Mouse (Mus musculus): ENCODE results near the gene Tmem151a. TPM values are rescaled to one million over a fixed set of nuclear protein-coding genes. Genes with fewer than 3 reads are reported as not detected.

The Tmem151a gene
- polyA plus RNA-seq, 1 experiment from 2014 or later = 4.7 TPM

DNA sequence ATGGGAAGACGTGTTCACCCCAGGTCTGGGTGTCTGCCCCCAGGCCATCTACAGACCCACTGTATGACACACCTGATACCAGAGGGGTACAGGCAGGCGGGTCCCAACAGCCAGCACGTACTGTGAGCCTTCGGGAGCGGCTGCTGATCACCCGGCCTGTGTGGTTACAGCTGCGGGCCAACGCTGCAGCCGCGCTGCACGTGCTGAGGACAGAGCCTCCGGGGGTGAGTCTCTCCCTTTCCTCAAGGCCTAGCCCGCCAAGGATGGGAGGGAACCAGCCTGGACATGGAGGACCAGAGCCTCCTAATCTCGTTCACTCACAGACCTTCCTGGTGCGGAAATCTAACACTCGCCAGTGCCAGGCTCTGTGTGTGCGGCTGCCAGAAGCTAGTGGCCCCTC is 34.3 kb downstream of the Tmem151a start:
- Histone ChIP-seq H3K27me3 (replicated peaks; ENCODE audit: control insufficient read depth, insufficient read depth, low read length) (peaks cover 9% of the 10 kb centered on the region; the same call in 1 of the 2 replicates), H3K27ac (ENCODE audit: low read length) (peak overlapping the region; percentile 63; the same call in 1 of the 2 replicates)
- 8% methylated on average over 17 of the region's 17 CpGs for WGBS

DNA sequence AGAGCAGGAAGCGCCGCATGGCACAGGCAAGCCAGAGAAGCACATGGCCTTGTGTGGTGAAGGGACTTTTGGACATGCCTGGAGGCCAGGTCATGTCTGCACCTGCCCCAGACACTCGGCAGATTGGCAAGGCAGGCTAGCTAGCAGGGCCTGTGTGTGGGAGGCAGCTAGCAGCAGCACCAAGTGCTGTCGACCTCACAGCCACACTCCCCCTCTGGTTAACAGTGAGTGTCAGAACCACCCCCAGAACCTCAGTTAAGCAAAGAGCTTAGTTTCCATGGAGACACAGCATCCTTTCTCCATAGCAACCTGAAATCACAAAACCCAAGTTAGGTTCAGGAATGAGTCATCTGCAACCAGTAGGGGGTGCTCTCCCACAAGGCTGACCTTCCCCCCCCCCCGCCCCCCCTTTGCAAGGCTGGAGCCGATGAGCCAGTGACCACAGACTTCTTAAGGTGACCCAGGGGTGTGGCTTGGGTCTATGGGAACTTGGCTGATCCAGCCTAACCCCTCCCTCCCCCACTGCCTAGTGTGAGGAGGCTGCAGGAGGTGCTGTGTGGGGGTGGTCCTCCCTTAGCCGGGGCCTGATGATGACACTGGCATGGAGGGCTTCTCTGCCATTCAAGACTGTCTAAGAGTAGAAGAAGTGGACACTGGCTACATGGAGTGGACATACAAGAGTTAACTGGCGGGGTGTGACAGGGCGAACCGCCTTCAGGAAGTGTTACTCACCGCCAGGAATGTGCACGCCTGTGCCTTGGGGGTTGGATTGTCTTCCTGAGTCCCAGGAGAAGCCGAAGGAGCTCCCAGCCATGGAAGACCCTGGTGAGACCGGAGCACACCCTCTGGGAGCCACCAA is 35.1 kb downstream of the Tmem151a start, which contains the start of gene Rin1:
Gene Rin1, plus strand, starts transcription at position 435 of the 859 bp plus-strand sequence.
- ATAC-seq = peak; percentile 84
- no peaks in the 10 kb centered on the region; the same call in 1 of the 2 replicates for H3K36me3 ChIP-seq (ENCODE audit: control insufficient read depth, insufficient read depth, low read length)
- 19% methylated on average over 14 of the region's 14 CpGs for WGBS
- H3K27me3 ChIP-seq (replicated peaks; ENCODE audit: control insufficient read depth, insufficient read depth, low read length) = peaks cover 9% of the 10 kb centered on the region; the same call in 1 of the 2 replicates
- peak within 1 kb of the TSS; percentile 68 for H3K4me2 ChIP-seq (ENCODE audit: low read depth, low read length)
- no peaks in the 10 kb centered on the region for H3K9me3 ChIP-seq (ENCODE audit: control insufficient read depth, low read length)
- H3K27ac ChIP-seq (ENCODE audit: low read length) = peak within 1 kb of the TSS; percentile 63; the same call in 1 of the 2 replicates
- H3K4me3 ChIP-seq (ENCODE audit: low read length) = peak within 1 kb of the TSS; percentile 47
- H3K9ac ChIP-seq (ENCODE audit: low read depth, low read length) = peak within 1 kb of the TSS; percentile 59
- H3K4me1 ChIP-seq (ENCODE audit: control insufficient read depth, insufficient read depth, low read length) = peaks cover 16% of the 10 kb centered on the region

More for the DNA sequence above, 34.3 kb downstream of the Tmem151a start:
- Histone ChIP-seq H3K4me2 (ENCODE audit: low read depth, low read length) (peak overlapping the region; percentile 68), H3K4me1 (ENCODE audit: control insufficient read depth, insufficient read depth, low read length) (peaks cover 16% of the 10 kb centered on the region), H3K9ac (ENCODE audit: low read depth, low read length) (peak overlapping the region; percentile 59), H3K36me3 (ENCODE audit: control insufficient read depth, insufficient read depth, low read length) (no peaks in the 10 kb centered on the region; the same call in 1 of the 2 replicates), H3K4me3 (ENCODE audit: low read length) (peak overlapping the region; percentile 47), H3K9me3 (ENCODE audit: control insufficient read depth, low read length) (no peaks in the 10 kb centered on the region)
- peak; percentile 64 for ATAC-seq

DNA sequence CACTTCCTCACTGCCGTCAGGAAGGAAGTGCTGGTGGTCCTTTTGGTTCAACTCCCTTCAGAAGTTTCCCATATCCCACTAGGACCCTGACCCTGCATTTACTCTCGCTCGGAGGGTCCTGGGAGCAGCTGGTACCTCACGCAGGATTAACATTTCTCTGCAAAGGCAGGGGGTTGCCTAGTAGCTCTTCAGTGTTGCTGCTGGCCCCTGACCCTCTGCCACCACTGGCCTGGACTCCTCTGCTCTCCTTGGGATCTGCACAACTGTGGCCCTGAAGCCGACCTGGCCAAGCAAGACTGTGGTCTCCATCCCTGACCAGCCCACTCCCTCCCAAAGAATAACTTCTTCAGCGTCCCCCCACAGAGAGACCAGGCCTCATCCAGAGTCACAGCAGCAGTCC is 36.0 kb downstream of the Tmem151a start:
- WGBS = 90% methylated on average over 6 of the region's 6 CpGs
- no peak for ATAC-seq
- peaks cover 16% of the 10 kb centered on the region for H3K4me1 ChIP-seq (ENCODE audit: control insufficient read depth, insufficient read depth, low read length)
- no peaks in the 10 kb centered on the region; the same call in 1 of the 2 replicates for H3K36me3 ChIP-seq (ENCODE audit: control insufficient read depth, insufficient read depth, low read length)
- no peak overlapping the region for H3K27ac ChIP-seq (ENCODE audit: low read length)
- H3K9ac ChIP-seq (ENCODE audit: low read depth, low read length) = no peak overlapping the region
- H3K4me2 ChIP-seq (ENCODE audit: low read depth, low read length) = no peak overlapping the region
- no peaks in the 10 kb centered on the region for H3K9me3 ChIP-seq (ENCODE audit: control insufficient read depth, low read length)
- H3K4me3 ChIP-seq (ENCODE audit: low read length) = no peak overlapping the region
- peaks cover 9% of the 10 kb centered on the region; the same call in 1 of the 2 replicates for H3K27me3 ChIP-seq (replicated peaks; ENCODE audit: control insufficient read depth, insufficient read depth, low read length)

DNA sequence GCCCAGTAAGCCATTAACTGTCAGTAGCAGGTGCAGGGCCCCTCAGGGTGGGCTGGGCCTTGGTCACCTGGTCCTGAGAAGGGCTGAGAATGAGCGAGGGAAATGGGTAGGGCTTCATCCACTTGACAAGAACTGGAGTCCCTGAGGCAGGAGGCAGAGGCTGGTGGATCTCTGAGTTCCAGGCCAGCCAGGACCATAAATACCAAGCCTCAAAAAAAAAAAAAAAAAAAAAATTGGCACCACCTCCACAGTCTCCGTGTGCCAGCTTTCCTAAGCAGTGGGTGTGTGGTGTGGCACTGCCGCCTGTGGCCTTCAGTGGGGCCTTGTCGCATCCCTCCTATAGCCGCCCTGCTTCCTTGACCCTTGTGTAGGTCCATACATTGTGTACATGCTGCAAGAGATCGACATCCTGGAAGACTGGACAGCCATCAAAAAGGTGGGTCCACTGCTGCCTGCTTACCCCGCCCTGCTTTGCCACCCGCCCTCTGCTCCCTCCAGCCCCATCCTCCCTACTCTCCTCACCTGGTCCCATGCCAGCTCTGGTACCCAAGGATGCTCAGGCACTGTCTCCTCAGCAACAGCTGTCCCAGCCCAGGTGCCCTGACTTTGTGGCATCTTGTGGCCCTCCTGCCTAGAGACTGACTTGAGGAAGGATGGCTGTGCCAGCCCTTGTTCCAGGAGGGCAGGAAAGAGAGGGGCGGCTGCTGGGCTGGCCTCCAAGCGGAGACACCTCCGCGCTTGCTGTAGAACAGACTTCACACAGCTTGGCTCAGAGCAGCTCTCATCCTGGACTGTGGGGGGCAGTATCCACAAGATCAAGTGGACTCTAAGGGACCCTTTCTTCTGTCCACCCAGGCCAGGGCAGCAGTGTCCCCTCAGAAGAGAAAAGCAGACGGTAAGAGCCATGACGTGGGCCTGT is 36.9 kb downstream of the Tmem151a start:
- H3K4me1 ChIP-seq (ENCODE audit: control insufficient read depth, insufficient read depth, low read length) = peaks cover 16% of the 10 kb centered on the region
- ATAC-seq = no peak
- H3K27me3 ChIP-seq (replicated peaks; ENCODE audit: control insufficient read depth, insufficient read depth, low read length) = peaks cover 9% of the 10 kb centered on the region; the same call in 1 of the 2 replicates
- H3K27ac ChIP-seq (ENCODE audit: low read length) = no peak overlapping the region
- no peak overlapping the region for H3K9ac ChIP-seq (ENCODE audit: low read depth, low read length)
- WGBS = 85% methylated on average over 14 of the region's 14 CpGs
- no peak overlapping the region for H3K4me3 ChIP-seq (ENCODE audit: low read length)
- no peaks in the 10 kb centered on the region; the same call in 1 of the 2 replicates for H3K36me3 ChIP-seq (ENCODE audit: control insufficient read depth, insufficient read depth, low read length)
- H3K9me3 ChIP-seq (ENCODE audit: control insufficient read depth, low read length) = no peaks in the 10 kb centered on the region
- H3K4me2 ChIP-seq (ENCODE audit: low read depth, low read length) = no peak overlapping the region

DNA sequence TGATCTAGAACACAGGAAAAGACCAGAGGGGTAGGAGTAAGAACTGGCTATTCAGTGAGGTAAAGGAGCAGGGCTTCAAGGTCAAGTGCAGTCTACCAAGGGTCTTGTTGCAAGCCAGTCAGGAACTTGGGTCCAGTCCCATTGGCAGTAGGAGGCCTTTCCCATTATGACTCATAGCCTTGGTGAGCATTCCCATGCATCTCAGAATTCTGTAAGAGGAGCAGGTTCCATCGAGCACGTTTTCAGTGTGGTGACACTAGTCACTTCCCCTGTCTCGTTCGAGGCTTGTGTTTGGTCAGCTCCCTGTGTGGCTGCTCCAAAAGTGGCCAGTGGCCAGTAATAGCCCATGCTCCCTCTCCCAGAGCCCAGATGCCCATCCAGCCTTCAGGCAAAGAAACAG is 39.8 kb downstream of the Tmem151a start:
- no peak overlapping the region for H3K27ac ChIP-seq (ENCODE audit: low read length)
- WGBS = 78% methylated on average over 4 of the region's 4 CpGs
- no peaks in the 10 kb centered on the region for H3K27me3 ChIP-seq (replicated peaks; ENCODE audit: control insufficient read depth, insufficient read depth, low read length)
- H3K9me3 ChIP-seq (ENCODE audit: control insufficient read depth, low read length) = no peaks in the 10 kb centered on the region
- no peak overlapping the region for H3K4me2 ChIP-seq (ENCODE audit: low read depth, low read length)
- no peak overlapping the region for H3K9ac ChIP-seq (ENCODE audit: low read depth, low read length)
- no peak overlapping the region for H3K4me3 ChIP-seq (ENCODE audit: low read length)
- peaks cover 14% of the 10 kb centered on the region for H3K4me1 ChIP-seq (ENCODE audit: control insufficient read depth, insufficient read depth, low read length)
- H3K36me3 ChIP-seq (ENCODE audit: control insufficient read depth, insufficient read depth, low read length) = no peaks in the 10 kb centered on the region; the same call in 1 of the 2 replicates
- ATAC-seq = no peak

DNA sequence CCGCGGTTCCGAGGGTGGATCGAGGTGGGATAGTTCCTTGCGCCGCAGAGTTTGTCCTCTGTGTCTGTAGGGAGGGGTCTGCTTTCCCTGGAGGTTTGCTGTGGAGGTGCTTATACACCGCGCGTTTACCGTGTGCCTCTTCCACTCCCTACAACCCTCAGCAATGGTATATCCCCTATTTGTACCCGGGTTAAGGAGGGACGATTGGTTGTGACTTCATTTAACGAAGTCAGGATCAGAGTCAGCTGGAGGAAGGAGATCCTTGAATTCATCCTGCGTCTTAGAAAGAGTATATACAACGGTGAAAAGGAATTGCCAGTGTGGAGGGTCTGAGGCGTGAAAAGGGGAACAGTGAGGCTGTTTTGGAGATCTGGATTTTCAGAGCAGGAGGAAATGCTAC is 43.7 kb downstream of the Tmem151a start:
- H3K9me3 ChIP-seq (ENCODE audit: control insufficient read depth, low read length) = no peaks in the 10 kb centered on the region
- peak overlapping the region; percentile 98 for H3K4me2 ChIP-seq (ENCODE audit: low read depth, low read length)
- WGBS = 2% methylated on average over 16 of the region's 16 CpGs
- H3K27ac ChIP-seq (ENCODE audit: low read length) = peak overlapping the region; percentile 74
- no peaks in the 10 kb centered on the region for H3K36me3 ChIP-seq (ENCODE audit: control insufficient read depth, insufficient read depth, low read length)
- H3K27me3 ChIP-seq (replicated peaks; ENCODE audit: control insufficient read depth, insufficient read depth, low read length) = no peaks in the 10 kb centered on the region
- H3K9ac ChIP-seq (ENCODE audit: low read depth, low read length) = peak overlapping the region; percentile 91
- peak overlapping the region; percentile 83 for H3K4me3 ChIP-seq (ENCODE audit: low read length)
- H3K4me1 ChIP-seq (ENCODE audit: control insufficient read depth, insufficient read depth, low read length) = peaks cover 27% of the 10 kb centered on the region
- peak; percentile 12; the same call in 1 of the 2 replicates for ATAC-seq

DNA sequence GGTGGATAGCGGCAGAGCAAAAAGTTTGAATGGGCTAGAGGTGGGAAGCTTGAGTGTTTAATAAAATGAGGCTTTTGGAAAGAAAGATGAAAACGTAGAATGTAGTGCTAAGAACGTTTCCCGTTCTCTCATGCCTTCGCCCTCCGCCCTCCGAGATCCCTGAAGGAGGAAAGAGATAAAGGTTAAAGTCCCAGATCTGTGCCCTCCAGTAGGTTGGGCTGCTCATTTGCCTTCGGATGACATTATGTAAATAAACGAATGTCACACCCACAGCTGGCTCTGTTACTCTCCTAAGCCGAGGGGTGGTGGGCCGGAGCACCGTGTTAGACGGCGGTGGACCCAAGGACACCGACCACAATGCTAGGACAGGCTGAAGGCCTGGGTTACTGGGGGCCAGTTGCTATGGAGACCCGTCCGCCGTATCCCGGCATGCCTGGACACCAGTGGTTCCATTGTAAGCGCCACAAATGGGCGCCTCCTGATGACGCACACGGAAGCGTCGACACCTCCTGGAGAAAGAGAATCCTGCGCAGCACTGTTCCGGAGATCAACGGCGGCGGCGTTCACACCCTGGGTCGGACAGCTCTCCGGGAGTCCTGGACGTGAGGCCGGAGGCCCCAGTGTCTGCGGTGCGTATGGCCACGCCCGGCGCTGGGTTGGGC is 44.3 kb downstream of the Tmem151a start, which contains the start of gene Brms1:
Gene Brms1, plus strand, starts transcription at position 493 of the 662 bp plus-strand sequence.
- ATAC-seq = peak; percentile 82
- Histone ChIP-seq H3K9ac (ENCODE audit: low read depth, low read length) (peak within 1 kb of the TSS; percentile 91), H3K4me1 (ENCODE audit: control insufficient read depth, insufficient read depth, low read length) (peaks cover 27% of the 10 kb centered on the region), H3K4me2 (ENCODE audit: low read depth, low read length) (peak within 1 kb of the TSS; percentile 98), H3K4me3 (ENCODE audit: low read length) (peak within 1 kb of the TSS; percentile 83), H3K9me3 (ENCODE audit: control insufficient read depth, low read length) (no peaks in the 10 kb centered on the region), H3K27ac (ENCODE audit: low read length) (peak within 1 kb of the TSS; percentile 74), H3K27me3 (replicated peaks; ENCODE audit: control insufficient read depth, insufficient read depth, low read length) (no peaks in the 10 kb centered on the region), H3K36me3 (ENCODE audit: control insufficient read depth, insufficient read depth, low read length) (no peaks in the 10 kb centered on the region)
- WGBS = 3% methylated on average over 40 of the region's 40 CpGs

DNA sequence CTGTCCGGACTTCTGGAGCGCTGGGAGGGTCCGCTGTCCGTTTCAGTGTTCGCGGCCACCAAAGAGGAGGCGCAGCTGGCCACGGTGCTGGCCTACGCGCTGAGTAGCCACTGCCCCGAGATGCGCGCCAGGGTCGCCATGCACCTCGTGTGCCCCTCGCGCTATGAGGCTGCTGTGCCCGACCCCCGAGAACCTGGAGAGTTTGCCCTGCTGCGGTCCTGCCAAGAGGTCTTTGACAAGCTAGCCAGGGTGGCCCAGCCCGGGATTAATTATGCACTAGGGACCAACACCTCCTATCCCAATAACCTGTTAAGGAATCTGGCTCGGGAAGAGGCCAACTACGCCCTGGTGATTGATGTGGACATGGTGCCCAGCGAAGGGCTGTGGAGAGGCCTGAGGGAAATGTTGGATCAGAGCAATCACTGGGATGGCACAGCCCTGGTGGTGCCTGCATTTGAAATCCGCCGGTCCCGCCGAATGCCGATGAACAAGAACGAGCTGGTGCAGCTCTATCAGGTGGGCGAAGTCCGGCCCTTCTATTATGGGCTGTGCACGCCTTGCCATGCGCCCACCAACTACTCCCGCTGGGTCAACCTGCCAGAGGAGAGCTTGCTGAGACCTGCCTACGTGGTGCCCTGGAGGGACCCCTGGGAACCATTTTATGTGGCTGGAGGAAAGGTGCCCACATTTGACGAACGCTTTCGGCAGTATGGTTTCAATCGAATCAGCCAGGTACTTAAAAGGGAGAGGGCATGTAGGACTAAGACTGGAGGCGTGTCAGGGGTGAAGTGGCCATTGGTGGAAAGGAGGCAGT is 45.8 kb downstream of the Tmem151a start:
- WGBS = 10% methylated on average over 41 of the region's 41 CpGs
- no peaks in the 10 kb centered on the region for H3K27me3 ChIP-seq (replicated peaks; ENCODE audit: control insufficient read depth, insufficient read depth, low read length)
- H3K9me3 ChIP-seq (ENCODE audit: control insufficient read depth, low read length) = no peaks in the 10 kb centered on the region
- no peaks in the 10 kb centered on the region for H3K36me3 ChIP-seq (ENCODE audit: control insufficient read depth, insufficient read depth, low read length)
- ATAC-seq = peak; percentile 12; the same call in 1 of the 2 replicates
- H3K4me1 ChIP-seq (ENCODE audit: control insufficient read depth, insufficient read depth, low read length) = peaks cover 27% of the 10 kb centered on the region
- H3K27ac ChIP-seq (ENCODE audit: low read length) = peak overlapping the region; percentile 68
- peak overlapping the region; percentile 98 for H3K4me2 ChIP-seq (ENCODE audit: low read depth, low read length)
- peak overlapping the region; percentile 91 for H3K9ac ChIP-seq (ENCODE audit: low read depth, low read length)
- H3K4me3 ChIP-seq (ENCODE audit: low read length) = peak overlapping the region; percentile 80
